Mouse (Mus musculus): ENCODE measurements at regions not wholly inside any gene's neighbourhood (a gene's known extent, or its start where the extent isn't known, plus 50 kb on each side); places are given as distances from the start of the nearest gene placed in this dataset.

DNA sequence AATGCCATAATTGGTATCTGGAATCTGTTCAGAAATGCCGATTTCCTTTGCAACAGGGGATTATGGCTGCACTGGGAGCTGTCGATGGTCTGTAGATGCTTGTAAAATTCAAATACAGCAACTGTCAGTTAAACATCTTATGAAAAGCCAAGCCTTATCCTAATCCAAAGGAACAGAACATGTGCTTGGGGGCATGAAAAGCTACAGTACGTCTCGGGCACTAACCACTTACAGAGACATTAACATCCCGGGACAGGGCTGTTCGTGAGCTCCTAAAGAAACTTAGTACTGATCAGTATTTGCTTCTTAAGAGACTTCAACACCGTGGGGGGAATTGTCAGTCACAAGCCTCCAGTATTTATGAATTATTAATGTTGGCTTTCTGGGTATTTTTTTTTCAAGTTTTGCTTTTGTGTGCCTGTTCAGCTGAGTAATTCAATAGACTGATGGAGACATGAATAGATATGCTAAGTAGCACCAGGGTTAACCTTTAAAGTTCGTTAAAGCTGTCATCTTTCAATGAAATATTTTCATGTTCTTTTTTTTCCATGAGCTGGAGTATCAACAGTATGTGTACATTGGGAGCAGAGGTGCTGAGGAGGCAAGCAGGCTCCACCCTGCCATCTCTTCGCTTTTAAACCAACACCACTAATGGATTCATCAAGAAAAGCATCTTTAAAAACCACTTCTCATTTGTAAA lies 272.3 kb downstream of the Tle4 start:
- DNase-seq (ENCODE audit: low spot score in 2 of 2) = no peak
- intact Hi-C loops (cut with DNase I) = no loop called here

DNA sequence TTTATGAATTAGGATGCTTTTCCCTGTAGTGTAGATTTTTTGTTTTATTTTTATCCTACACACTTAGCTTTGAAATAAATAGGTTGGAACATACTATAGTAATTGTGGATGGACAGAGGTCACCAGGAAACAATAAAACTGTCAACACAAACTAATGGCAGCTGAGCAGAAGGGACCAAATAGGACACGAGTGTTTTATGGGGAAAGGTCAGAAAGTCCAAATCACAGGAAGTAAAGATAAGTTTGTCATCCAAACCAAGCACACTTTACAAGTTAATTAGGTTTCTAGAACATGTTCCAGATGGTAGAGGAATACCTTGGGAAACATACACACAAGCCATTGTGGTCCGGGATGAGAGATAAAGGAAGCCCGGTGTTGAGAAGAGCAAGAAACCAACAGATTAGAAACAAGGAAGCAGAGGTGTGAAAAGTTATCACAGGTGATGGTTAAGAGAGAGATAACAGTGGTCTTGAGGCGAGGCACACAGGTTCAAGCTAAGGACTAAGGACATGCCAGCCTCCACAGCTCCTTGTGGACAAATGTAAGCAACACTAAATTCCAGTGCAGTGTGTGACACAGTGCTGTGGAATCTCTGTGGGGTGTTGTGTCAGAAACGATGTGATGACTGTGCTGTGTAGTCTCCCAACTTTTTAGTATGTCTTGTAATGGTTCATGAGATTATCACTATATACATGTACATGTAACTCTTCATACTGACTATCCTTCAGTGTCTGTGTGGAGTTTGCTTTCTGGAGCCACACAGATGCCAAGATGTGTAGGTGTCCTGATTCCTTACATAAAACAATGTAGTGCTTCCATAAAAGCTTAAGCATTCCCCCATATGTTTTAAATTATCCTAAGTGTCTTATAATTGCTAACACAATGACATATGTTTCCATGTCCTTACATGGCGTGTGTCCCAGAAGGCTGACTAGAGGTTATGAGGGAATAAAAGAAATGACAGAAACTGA lies 264.5 kb downstream of the Tle4 start:
- intact Hi-C loops (cut with DNase I) = no loop called here

DNA sequence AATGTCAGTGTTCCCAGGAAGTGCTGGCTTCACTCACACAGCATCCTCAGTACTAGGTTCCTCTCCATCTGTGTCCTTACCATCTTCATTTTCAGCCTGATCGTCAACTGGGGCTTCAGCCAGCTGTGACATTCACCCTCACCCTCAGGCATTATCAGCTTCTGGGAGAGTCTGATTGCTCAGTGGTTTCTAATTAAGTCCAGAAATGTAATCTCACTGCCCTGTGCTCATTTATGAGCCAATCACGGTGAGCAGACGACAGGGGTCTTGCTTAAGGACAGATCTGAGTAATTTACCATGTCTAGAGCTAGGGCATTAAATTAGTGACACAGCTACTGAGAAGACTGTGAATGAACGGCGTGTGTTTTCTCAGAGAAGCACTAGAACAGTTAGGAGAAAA lies 260.8 kb downstream of the Tle4 start:
- no peak for DNase-seq (ENCODE audit: low spot score in 2 of 2)
- intact Hi-C loops (cut with DNase I) = no loop called here

More for the DNA sequence above, 264.5 kb downstream of the Tle4 start:
- DNase-seq (ENCODE audit: low spot score in 2 of 2) = no peak

DNA sequence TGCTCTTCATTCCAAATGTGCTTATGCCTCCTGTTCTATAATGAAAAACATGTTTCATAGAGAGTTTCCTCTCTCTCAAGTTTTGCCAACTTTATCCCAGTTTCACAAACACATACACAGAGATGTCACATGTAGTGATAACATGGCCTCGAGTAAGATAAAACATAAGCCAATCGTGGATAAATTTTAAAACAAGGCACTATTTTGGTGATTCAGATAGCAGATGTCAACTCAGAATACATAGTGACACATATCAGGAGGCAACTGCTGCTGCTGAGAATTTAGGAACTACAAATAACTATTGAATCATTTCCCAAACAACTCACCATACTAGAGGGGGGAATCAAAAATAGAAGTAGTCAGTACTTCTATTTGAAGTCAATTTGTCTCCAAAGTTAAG lies 257.1 kb downstream of the Tle4 start:
- intact Hi-C loops (cut with DNase I) = no loop called here
- DNase-seq (ENCODE audit: low spot score in 2 of 2) = no peak

DNA sequence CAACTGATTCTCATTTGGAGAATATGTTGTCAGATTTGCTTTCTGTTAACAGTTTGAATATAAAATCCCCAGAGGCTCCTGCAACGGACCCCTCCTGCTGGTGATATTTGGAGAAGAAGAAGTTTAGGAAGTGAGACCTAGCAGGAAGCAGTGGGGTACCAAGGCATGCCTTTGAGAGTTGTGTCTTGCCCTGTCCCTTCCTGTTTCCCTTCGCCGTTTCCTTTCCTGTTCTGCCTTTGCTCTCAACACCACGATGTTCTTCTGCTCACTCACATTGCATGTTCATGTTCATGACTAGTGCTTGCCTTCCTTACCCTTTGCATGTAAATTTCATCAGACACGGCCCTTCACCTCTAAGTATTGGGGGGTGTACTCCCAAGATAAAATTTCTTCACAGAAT lies 254.0 kb downstream of the Tle4 start:
- no peak for DNase-seq (ENCODE audit: low spot score in 2 of 2)
- intact Hi-C loops (cut with DNase I) = no loop called here

DNA sequence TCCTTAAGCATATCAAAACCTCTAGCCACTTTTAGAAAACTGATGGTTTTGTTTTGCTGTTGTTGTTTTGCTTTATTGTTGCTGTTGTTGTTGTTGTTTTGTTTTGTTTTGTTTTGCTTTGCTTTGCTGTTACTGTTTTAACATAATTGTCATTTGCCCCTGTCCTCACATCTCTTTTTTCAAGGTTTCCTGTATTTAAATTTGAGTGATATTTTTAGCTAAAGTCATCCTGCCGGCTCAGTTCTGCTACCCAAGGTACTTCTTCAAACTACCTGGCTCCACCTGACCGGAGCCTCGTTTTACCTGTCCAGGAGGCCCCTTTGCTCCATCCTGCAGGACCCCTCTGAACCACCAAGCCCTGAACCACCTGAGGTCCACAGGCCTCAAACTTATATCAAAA lies 253.4 kb downstream of the Tle4 start:
- DNase-seq (ENCODE audit: low spot score in 2 of 2) = no peak
- intact Hi-C loops (cut with DNase I) = no loop called here

DNA sequence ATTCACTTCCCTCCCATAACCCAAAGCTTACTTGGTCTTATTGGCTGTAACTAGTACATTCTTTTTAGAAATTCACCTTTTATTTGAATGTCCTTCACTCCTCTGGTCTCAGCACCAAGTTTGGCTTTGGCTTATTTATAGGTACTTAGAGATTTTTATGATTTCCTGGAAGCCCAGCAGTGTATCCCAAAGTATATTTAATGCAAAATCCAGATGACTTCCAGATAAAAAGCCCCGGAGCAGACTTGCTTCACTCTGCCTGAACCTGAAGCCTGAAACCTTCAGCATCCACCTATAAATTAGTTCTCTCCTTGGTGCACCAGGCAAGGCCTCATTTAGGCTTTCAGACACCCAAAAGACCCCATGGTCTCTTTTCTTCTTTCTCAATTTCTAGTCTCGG lies 250.8 kb downstream of the Tle4 start:
- intact Hi-C loops (cut with DNase I) = no loop called here
- no peak for DNase-seq (ENCODE audit: low spot score in 2 of 2)

DNA sequence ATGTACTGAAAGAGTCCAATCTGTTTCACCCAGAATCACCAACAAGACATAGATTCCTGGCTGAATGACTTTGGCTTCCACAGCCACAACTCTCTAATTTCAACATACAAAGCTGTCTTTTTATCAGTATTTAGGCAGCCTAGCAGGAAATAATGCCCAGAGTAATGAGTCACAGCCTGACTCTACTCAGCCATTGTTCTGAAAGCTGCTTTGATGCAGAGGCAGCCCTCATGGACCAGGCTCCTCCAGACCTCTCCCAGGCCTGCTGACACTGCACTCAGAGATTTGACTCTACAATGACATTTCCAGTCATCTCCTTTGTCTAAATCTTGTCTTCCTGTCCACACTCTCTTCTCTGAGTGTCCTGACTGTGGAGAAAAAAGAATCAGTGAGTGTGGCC lies 250.4 kb downstream of the Tle4 start:
- intact Hi-C loops (cut with DNase I) = no loop called here

DNA sequence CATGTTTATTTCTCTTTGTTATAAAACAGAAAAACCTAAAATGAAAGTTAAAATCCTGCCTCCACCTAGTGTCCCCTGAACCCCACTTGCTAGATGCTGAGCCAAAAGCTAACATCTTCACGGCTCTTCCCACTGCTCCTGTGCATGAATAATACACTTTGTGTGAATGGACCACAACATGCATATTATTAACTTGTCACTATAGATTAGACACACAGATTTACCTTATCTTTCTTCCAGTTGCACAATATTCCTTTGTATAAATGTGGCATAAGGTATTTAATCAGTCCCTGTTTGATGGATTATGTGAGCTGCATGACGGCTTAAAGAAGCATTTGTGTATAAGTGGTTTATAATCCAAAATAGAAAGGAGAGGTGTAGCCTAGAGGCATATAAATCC lies 248.1 kb downstream of the Tle4 start:
- intact Hi-C loops (cut with DNase I) = no loop called here
- DNase-seq (ENCODE audit: low spot score in 2 of 2) = no peak

More for the DNA sequence above, 250.4 kb downstream of the Tle4 start:
- DNase-seq (ENCODE audit: low spot score in 2 of 2) = no peak

DNA sequence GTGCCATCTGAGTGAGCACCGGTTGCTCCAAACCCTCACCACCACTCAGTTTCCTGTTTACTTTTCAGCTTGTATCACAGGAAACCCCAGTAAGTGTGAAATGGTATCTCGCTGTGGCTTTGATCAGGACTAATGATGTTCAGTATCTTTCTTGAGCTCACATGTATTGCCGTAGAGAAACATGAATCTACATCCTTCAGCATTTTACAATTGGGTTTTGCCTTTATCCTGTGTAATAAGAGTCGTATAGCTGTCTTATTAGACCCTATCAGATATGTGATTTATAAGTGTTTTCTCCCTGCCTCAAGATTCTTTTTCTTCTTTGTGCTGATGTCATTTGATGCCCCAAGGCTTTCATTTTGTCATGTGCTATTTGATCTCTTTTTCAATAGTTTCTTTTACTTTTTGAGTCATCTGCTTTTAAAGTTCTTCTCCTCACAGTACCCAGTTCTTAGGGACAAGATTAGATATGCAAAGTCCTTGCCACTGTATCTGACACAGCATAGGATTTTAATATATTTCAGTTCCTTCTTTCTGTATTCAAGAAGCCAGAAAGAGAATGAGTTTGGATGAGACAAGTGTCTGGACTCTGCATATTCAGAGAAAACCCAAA lies 246.0 kb downstream of the Tle4 start:
- no peak for DNase-seq (ENCODE audit: low spot score in 2 of 2)
- intact Hi-C loops (cut with DNase I) = no loop called here

DNA sequence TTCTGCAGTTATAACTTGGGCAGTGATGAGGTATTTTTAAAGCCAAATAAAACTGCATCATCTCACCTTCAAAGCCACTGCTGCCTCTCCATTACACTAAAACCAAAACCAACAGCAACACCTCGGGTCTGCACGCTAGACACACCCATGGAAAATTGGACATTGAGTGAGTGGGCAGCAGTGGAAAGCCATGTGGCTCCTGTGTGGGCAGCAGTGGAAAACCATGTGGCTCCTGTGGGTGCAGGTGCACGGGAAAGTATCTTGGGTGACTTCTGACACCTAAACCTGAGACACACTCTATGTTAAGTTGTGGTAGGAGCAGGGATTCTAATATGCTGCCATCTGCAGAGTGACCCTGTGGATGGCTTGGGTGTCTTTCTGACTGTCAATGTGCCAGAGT lies 245.3 kb downstream of the Tle4 start:
- DNase-seq (ENCODE audit: low spot score in 2 of 2) = no peak
- intact Hi-C loops (cut with DNase I) = no loop called here

DNA sequence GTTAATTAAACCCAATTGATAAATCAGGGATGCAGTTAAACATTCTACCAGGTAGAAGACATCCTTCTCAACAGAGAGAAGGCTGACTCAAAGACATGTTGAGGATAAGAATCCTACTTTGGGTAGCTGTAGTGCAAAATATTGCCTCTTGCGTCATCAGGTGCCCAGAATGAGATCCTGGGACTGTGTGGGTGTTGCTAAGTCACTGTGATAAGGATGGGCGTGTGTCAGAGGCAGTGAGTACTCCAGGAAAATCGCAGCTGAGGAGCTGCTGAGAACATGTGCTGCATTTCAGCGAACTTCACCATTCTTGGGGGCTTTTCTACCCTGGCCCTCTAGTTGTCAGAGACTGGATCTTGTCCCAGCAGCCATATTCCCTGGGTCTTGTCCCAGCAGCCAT lies 244.7 kb downstream of the Tle4 start:
- DNase-seq (ENCODE audit: low spot score in 2 of 2) = no peak
- intact Hi-C loops (cut with DNase I) = no loop called here

DNA sequence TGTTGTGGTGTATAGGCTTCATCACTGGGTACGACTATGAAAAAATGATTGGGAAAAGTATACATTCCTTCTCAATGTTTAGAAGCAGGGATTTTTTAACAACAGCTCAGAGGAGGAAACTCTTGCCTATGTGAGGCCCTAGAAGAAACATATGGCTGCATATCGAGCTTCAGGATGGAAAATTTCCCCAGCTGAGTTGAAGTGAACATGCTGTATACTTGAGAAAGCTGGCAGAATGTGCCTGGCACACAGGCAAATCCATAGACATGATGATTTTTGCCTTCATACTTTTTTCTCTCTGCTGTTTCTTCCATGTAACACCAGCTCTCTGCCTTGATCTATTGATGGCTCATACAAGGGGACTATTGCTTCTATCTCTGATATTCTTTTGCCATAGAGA lies 242.7 kb downstream of the Tle4 start:
- DNase-seq (ENCODE audit: low spot score in 2 of 2) = peak in 1 of 2 experiments; percentile 14
- intact Hi-C loops (cut with DNase I) = no loop called here

DNA sequence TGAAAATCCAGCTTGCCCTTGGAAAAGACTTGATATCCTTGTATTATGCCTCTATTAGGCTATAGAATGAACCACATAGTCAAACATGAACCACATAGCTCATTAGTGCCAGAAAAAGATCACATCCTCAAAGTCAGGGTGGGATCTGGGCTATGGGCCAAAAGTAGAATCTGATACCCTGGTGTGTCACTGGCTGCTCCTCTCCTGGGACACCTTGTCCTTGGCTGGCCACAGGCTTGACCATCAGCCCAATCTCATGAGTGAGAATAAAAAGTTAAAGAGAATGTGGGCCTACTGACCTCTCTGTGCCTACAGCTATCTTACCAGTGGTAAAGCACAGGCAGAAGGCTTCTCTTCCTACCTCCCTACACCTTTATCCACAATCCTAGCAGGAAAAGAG lies 241.9 kb downstream of the Tle4 start:
- DNase-seq (ENCODE audit: low spot score in 2 of 2) = no peak
- intact Hi-C loops (cut with DNase I) = no loop called here

DNA sequence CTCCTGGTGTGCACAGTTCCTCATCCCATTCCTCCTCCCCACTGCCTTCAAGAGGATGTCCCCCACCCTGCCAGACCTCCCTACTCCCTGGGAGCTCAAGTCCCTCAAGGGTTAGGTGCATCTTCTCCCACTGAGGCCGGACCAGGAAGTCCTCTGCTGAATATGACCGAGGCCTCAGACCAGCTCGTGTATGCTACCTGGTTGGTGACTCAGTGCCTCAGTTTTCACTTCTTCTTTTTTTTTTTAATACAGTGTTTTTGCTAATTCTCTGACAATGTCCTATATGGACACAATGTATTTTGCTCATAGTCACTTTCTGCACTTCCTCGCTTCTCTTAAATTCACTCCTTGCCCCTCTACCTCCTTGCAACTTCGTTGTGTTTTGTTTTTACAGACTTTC lies 237.2 kb downstream of the Tle4 start:
- intact Hi-C loops (cut with DNase I) = no loop called here
- DNase-seq (ENCODE audit: low spot score in 2 of 2) = no peak

DNA sequence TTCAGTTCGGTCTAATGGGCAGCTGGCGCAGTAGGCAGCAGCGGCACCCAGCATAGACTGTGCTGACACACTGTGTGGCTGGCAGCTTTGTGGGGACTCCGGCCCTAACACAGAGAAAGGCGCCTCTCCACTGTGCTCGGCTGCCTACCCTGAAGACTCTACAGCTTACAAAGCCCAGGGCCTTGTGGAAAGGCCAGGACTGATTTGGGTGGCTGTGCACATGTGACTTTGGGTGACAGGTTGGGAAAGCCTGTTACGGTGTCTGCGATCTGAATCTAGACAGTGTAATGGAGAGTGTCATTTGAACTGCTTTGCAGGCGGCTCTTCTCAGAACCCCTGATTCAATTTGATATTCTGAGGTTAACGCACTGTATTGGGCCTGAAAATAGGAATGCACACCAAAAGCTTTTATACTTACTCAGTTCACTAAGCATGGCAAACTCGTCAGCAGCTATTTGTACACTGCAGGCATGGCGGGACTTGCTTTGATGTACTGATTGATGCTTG lies 228.7 kb downstream of the Tle4 start:
- intact Hi-C loops (cut with DNase I) = no loop called here
- DNase-seq (ENCODE audit: low spot score in 2 of 2) = no peak

DNA sequence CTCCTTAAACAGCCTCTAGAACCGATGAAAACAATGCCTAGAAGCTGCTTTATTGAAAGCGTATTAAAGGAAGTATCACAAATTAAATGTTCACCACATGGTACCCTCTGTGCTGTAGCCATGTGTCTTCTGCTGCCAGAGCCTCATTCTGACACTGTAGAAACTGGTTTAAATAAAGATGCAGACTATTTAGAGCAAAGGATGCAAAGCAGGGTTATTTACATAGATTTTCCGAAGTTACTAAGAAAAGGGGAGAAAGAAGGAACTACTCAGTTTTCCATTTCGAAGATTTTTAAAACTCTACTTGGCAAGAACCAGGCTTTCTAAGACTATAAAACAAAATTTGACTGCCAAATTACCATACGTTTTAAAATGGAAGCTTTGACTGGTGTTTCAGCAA lies 226.5 kb downstream of the Tle4 start:
- intact Hi-C loops (cut with DNase I) = no loop called here
- no peak for DNase-seq (ENCODE audit: low spot score in 2 of 2)

DNA sequence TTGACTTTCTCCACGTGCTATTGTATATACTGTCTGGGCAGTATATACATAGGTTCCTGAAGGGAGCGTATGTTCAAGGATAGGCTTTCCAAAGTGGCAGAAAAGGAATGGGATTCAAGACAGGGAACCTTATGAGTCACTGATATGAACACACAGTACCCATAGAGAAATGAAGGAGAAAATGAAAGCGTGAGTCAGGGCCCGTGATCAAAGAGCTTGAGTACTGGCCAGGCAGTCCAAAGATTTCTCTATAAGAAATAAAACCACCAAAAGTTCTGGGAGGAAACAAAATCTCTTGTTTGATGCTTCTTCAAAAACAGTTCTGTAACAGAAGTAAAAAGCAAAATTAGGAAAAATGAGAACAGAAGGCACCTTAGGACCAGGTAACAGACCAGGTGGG lies 223.9 kb downstream of the Tle4 start:
- no peak for DNase-seq (ENCODE audit: low spot score in 2 of 2)
- intact Hi-C loops (cut with DNase I) = no loop called here

DNA sequence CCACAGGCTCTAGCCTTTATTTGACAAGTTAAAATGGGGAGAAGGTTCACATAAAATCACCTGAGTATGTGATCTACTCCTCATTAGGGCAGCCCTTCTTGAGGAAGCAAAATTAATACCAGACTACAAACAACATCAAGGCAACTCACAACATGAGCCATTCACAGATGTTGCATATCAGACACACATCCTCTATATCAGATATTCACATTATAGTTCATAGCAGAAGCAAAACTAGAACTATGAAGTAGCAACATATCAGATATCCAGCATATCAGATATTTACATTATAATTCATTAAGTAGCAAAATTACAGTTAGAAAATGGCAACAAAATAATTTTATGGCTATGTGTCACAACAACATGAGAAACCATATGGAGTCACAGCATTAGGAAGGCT lies 217.0 kb downstream of the Tle4 start:
- intact Hi-C loops (cut with DNase I) = no loop called here
- no peak for DNase-seq (ENCODE audit: low spot score in 2 of 2)

DNA sequence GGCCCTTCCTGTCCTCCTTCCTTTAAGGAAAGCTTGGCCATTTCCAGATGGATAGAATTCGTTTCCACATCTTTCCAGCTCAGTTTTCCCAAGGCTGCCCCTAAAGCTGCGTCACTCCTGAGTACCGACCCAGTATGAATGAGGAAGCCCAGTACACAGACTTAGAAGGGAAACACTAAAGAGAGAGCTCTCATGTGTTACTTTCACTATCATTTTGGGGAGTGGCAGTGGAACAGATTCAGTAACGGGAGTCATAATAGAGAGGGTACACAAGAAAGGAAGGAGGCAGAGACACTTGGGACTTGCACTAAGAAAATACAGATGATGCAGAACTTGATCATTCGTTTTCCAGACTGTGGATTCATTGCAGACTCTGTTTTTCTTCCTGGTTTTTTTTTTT lies 210.1 kb downstream of the Tle4 start:
- no peak for DNase-seq (ENCODE audit: low spot score in 2 of 2)
- intact Hi-C loops (cut with DNase I) = no loop called here

DNA sequence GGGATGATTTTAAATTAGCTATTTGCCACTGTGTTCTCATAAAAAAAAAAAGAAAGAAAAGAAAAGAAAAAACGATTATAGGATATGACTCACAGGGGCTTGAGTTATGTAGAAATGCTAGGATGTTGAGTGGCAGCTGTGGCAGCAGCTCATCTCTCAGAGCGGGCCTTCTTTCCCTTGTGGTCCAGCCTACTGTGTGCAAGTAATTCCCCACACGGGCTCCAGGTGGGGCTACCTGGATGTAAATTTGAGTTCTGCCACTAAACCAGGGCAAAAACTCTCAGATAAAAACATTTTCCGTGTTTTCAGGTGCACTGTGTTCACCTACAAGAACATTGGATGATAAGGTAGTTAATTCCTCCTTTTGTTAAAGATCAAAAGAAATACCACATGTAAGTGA lies 209.3 kb downstream of the Tle4 start:
- intact Hi-C loops (cut with DNase I) = no loop called here
- DNase-seq (ENCODE audit: low spot score in 2 of 2) = no peak
